Mouse (Mus musculus) spleen, adult 2 months (tissue): ENCODE results near the gene Gm37240.

Source experiments
- CTCF ChIP-seq: fragments of 200-500 bp; IDR thresholded peaks from 2 replicates; pipeline ENCODE4 v1.5.1; 2011; ENCODE audit warnings: mild to moderate bottlenecking, inconsistent platforms; ENCODE audit not compliant: insufficient read depth, insufficient read length, insufficient replicate concordance; ENCODE audit errors: extremely low read depth
- POLR2A ChIP-seq: fragments of 200-500 bp; IDR thresholded peaks from 2 replicates; pipeline ENCODE4 v1.6.1; 2011; ENCODE audit warnings: low read depth, low read length, inconsistent platforms

DNA sequence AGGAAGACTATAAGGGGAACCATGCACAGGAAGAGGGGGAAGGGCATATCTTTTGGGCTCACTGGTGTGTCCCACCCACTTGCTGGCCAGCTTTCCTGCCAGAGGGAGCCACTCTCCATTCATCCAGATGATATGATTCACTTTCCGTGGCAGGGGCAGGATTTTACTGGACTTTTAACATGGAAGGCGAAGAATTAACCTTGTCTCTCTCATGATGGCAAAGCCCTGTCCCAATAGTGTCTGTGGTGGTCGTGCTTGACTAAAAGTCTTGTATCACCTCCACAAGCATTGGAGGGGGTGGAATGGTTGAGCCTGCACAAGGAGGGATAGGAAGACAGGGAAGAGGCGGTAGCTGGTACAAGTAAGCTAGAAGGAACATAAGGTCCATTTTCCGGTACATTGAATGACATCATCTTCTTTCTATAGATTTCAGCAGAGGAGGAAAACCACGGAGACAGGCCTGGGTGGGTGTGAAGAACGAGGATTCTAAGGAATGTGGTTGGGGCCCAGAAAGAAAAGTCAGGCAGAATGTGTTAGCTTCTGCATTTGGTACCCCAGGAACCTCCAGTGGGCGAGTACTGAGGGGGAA, 576.8 kb downstream of the Gm37240 start:
- TF ChIP-seq CTCF (no peak), POLR2A (no peak)
